Mouse (Mus musculus): ENCODE measurements around the gene Srrm2. TPM values are rescaled to one million over a fixed set of nuclear protein-coding genes. Genes with fewer than 3 reads are reported as not detected.

Srrm2 gene
- total RNA-seq (2012; rRNA removed), result 192 and 230 TPM in 2 replicates

DNA sequence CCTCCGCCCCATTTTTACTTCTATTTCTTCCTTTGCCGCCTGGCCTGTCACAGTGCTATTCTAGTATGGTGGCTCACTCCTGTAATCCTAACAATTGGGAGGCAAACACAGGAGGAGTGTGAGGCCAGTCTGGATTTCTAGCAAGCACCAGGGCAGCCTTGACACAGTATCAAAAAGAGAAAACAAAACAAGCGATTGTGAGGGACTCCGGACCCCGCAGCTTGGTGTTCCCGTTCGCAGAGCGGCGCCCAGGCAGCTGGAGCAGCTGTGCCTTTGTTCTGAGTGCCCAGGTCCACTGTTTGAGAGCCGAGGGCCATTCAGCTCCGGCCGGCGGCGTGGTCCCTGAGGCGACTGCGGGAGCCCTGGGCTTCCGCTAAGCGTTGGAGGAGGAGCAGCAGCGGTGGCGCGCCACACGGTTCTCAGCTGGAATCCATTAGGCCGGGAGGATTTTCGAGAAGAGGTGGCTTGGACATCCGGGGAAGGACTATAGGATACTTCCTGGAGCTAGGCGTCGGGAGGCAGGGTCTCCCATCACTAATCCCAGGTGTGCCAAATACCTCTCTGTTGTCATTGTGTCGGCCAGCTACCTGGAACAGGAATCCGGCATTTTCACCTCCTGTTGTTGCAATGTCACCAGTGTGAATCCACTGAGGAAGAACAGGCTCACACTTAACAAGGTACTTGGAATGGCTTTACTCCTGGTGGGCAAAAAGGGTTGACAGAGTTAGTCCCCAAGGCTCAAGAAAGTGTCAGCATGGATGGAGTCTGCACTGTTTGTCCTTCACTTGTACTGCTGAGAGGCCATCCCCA lies at the start of gene Srrm2:
Gene Srrm2 (plus strand): TSS at position 264 of the 810 bp plus-strand sequence.
- no peak for DNase-seq (ENCODE audit: low read depth, low spot score)

DNA sequence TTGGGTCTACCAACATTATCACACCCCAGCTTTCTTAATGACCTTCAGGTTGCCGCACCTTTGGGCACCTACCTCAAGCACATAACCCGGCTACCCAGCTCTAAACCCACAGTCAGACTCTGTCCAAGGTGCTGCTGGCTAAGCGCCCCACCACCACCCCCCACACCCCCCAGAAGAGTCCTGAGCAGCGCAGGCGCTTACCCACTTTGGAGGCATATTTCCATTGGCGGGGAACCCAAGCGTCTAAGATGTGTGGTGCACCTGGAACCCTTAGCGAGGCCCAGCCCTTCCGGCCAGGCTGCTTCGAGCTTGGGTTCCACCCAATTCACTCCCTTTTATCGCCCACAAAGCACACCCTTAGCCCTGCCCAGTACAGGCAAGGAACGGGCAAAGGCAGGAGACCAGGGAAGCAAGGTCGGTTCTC lies 49.7 kb upstream of the Srrm2 start, which contains the start of gene Paqr4:
Gene Paqr4 (minus strand): TSS at position 270 of the 424 bp plus-strand sequence.
- Histone ChIP-seq H3K27ac (ENCODE audit: insufficient read depth, low read depth, low read length, poor library complexity, severe bottlenecking) (no peak within 1 kb of the TSS), H3K9ac (ENCODE audit: insufficient read depth, low read depth, low read length, poor library complexity, severe bottlenecking) (peak within 1 kb of the TSS; percentile 45), H3K9me3 (ENCODE audit: control insufficient read depth, insufficient read depth, low read depth, low read length) (no peaks in the 10 kb centered on the region), H3K4me3 (ENCODE audit: insufficient read depth in 1 of 2, low read depth in 1 of 2, low read length in 2 of 2, poor library complexity in 1 of 2, severe bottlenecking in 1 of 2) (peak within 1 kb of the TSS; percentile 66 to 80), H3K36me3 (ENCODE audit: control insufficient read depth, insufficient read depth, low read length, poor library complexity, severe bottlenecking) (peaks cover 4% of the 10 kb centered on the region; the same call in 1 of the 2 replicates), H3K4me1 (ENCODE audit: control insufficient read depth in 2 of 2, insufficient read depth in 2 of 2, low read length in 2 of 2, poor library complexity in 1 of 2) (peaks cover 0 to 20% of the 10 kb centered on the region in 2 experiments; a peak in 1 of 4 replicates)
- no peak for DNase-seq (ENCODE audit: low read depth, low spot score)
- TF ChIP-seq ZC3H11A (IDR thresholded peaks at IDR 0.05; ENCODE audit: borderline replicate concordance, low read depth, low read length), result no peak
- no peak for TF ChIP-seq ZNF384 (IDR thresholded peaks at IDR 0.05; ENCODE audit: low read depth, low read length)
- no peak for TF ChIP-seq CHD2 (IDR thresholded peaks at IDR 0.05; ENCODE audit: low read depth, low read length)
- no peak for TF ChIP-seq MAFK (IDR thresholded peaks at IDR 0.05; ENCODE audit: insufficient read depth, low read depth, low read length)
- no peak for TF ChIP-seq HCFC1 (IDR thresholded peaks at IDR 0.05; ENCODE audit: borderline replicate concordance, insufficient read depth, low read length)
- in situ Hi-C loops (cut with MboI; ENCODE audit: low sequenced_read_pairs in 2 of 2, unreplicated experiment in 2 of 2), result no loop called here

More for the DNA sequence above, at the start of gene Srrm2:
- Histone ChIP-seq H3K9me3 (ENCODE audit: control insufficient read depth, insufficient read depth, low read depth, low read length) (no peaks in the 10 kb centered on the region), H3K4me3 (ENCODE audit: insufficient read depth in 1 of 2, low read depth in 1 of 2, low read length in 2 of 2, poor library complexity in 1 of 2, severe bottlenecking in 1 of 2) (peak within 1 kb of the TSS; percentile 44 to 53), H3K27ac (ENCODE audit: insufficient read depth, low read depth, low read length, poor library complexity, severe bottlenecking) (peak within 1 kb of the TSS; percentile 40; the same call in 1 of the 2 replicates), H3K9ac (ENCODE audit: insufficient read depth, low read depth, low read length, poor library complexity, severe bottlenecking) (peak within 1 kb of the TSS; percentile 59), H3K36me3 (ENCODE audit: control insufficient read depth, insufficient read depth, low read length, poor library complexity, severe bottlenecking) (no peaks in the 10 kb centered on the region), H3K4me1 (ENCODE audit: control insufficient read depth in 2 of 2, insufficient read depth in 2 of 2, low read length in 2 of 2, poor library complexity in 1 of 2) (peaks cover 2 to 10% of the 10 kb centered on the region in 2 experiments; a peak in 3 of 4 replicates)
- no peak for TF ChIP-seq CHD2 (IDR thresholded peaks at IDR 0.05; ENCODE audit: low read depth, low read length)
- TF ChIP-seq ZNF384 (IDR thresholded peaks at IDR 0.05; ENCODE audit: low read depth, low read length), result no peak
- no peak for TF ChIP-seq MAFK (IDR thresholded peaks at IDR 0.05; ENCODE audit: insufficient read depth, low read depth, low read length)
- no peak for TF ChIP-seq ZC3H11A (IDR thresholded peaks at IDR 0.05; ENCODE audit: borderline replicate concordance, low read depth, low read length)
- TF ChIP-seq HCFC1 (IDR thresholded peaks at IDR 0.05; ENCODE audit: borderline replicate concordance, insufficient read depth, low read length), result no peak
- in situ Hi-C loops (cut with MboI; ENCODE audit: low sequenced_read_pairs in 2 of 2, unreplicated experiment in 2 of 2), result no loop called here

DNA sequence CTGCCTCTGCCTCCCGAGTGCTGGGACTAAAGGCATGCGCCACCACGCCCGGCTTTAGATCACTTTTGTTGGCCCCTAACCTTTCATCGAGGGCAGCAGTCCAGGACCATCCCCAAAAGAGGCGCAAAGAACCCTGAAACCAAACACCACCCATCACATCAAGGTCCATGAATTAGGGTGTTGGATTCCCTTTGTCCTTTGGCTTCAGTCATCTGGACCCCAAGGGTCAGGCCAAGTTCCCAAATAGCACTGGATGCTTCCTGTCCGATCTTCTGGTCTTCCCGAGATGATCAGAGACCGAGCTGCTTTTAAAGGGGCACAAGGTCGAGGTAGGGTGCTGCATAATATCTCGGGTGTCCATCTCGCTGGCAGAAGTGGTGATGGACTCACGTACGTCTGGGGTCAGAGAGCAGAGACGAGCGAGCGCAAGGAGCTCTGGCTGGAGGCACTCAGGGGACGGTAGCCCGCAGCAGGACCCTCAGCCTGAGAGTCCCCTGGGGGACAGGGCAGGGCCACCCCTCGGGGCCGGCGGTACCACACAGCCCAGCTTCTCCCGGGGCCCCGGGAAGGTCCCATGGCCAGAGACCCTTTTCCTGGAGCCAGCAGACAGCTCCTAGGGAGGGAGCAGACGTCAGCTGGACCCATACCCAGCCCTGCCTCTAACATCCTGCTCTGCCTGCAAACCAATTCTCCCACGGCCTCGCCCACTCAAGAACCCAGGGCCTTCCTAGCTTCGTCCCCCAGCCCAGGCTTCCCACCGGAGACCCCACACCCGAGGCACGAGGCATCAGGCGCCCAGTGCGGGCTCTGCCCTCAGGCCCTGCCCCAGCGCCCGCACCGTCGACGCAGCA lies 48.7 kb upstream of the Srrm2 start:
- H3K27ac ChIP-seq (ENCODE audit: insufficient read depth, low read depth, low read length, poor library complexity, severe bottlenecking), result no peak overlapping the region
- H3K36me3 ChIP-seq (ENCODE audit: control insufficient read depth, insufficient read depth, low read length, poor library complexity, severe bottlenecking), result peaks cover 2% of the 10 kb centered on the region; the same call in 1 of the 2 replicates
- in situ Hi-C loops (cut with MboI; ENCODE audit: low sequenced_read_pairs in 2 of 2, unreplicated experiment in 2 of 2), result no loop called here
- H3K4me1 ChIP-seq (ENCODE audit: control insufficient read depth in 2 of 2, insufficient read depth in 2 of 2, low read length in 2 of 2, poor library complexity in 1 of 2), result peaks cover 0 to 23% of the 10 kb centered on the region in 2 experiments; a peak in 1 of 4 replicates
- peak overlapping the region; percentile 24 to 28; a peak in 2 of 4 replicates for H3K4me3 ChIP-seq (ENCODE audit: insufficient read depth in 1 of 2, low read depth in 1 of 2, low read length in 2 of 2, poor library complexity in 1 of 2, severe bottlenecking in 1 of 2)
- no peak for DNase-seq (ENCODE audit: low read depth, low spot score)
- H3K9ac ChIP-seq (ENCODE audit: insufficient read depth, low read depth, low read length, poor library complexity, severe bottlenecking), result no peak overlapping the region
- H3K9me3 ChIP-seq (ENCODE audit: control insufficient read depth, insufficient read depth, low read depth, low read length), result no peaks in the 10 kb centered on the region
- no peak for TF ChIP-seq MAFK (IDR thresholded peaks at IDR 0.05; ENCODE audit: insufficient read depth, low read depth, low read length)
- TF ChIP-seq ZNF384 (IDR thresholded peaks at IDR 0.05; ENCODE audit: low read depth, low read length), result no peak
- TF ChIP-seq CHD2 (IDR thresholded peaks at IDR 0.05; ENCODE audit: low read depth, low read length), result no peak
- TF ChIP-seq HCFC1 (IDR thresholded peaks at IDR 0.05; ENCODE audit: borderline replicate concordance, insufficient read depth, low read length), result no peak
- no peak for TF ChIP-seq ZC3H11A (IDR thresholded peaks at IDR 0.05; ENCODE audit: borderline replicate concordance, low read depth, low read length)

DNA sequence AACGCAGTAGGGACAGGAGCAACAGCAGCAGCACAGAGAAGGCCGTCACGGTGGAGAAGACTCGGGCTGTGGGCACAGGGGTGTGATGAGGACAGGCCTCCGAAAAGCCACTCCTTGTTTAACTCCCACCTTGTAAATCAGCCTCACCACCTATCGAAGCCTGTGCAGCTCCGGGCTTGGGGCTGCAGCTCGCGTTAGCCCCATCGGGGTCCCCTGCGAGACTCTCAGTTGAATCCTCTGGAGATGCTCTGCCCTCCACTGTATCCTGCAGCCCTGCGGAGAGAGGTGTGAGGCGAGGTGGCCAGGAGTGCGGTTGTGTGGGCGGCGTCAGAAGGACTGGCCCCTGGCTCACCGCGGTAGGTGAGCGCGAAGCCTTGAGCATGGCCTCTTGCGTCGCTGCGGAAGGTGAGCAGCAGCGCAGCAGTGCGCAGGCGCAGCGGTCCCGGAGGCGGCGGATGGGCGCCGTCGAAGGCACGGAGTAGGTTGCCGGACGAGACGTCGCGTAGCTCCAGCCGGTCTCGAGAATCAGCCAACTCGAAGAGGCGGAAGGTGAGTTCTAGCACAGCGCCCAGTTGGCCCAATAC lies 48.0 kb upstream of the Srrm2 start:
- no peak for DNase-seq (ENCODE audit: low read depth, low spot score)
- no peak overlapping the region for H3K27ac ChIP-seq (ENCODE audit: insufficient read depth, low read depth, low read length, poor library complexity, severe bottlenecking)
- H3K36me3 ChIP-seq (ENCODE audit: control insufficient read depth, insufficient read depth, low read length, poor library complexity, severe bottlenecking), result no peaks in the 10 kb centered on the region
- TF ChIP-seq ZC3H11A (IDR thresholded peaks at IDR 0.05; ENCODE audit: borderline replicate concordance, low read depth, low read length) (no peak), ZNF384 (IDR thresholded peaks at IDR 0.05; ENCODE audit: low read depth, low read length) (no peak)
- no peaks in the 10 kb centered on the region for H3K9me3 ChIP-seq (ENCODE audit: control insufficient read depth, insufficient read depth, low read depth, low read length)
- in situ Hi-C loops (cut with MboI; ENCODE audit: low sequenced_read_pairs in 2 of 2, unreplicated experiment in 2 of 2), result no loop called here
- H3K4me3 ChIP-seq (ENCODE audit: insufficient read depth in 1 of 2, low read depth in 1 of 2, low read length in 2 of 2, poor library complexity in 1 of 2, severe bottlenecking in 1 of 2), result peak overlapping the region; percentile 24 to 28; a peak in 3 of 4 replicates
- H3K4me1 ChIP-seq (ENCODE audit: control insufficient read depth in 2 of 2, insufficient read depth in 2 of 2, low read length in 2 of 2, poor library complexity in 1 of 2), result peaks cover 0 to 22% of the 10 kb centered on the region in 2 experiments; a peak in 1 of 4 replicates
- no peak overlapping the region for H3K9ac ChIP-seq (ENCODE audit: insufficient read depth, low read depth, low read length, poor library complexity, severe bottlenecking)
